Mouse (Mus musculus) lung, adult 18-20 months (tissue): Measurements from ENCODE around the gene Dennd1b.

Source experiments
- DNase-seq, 2 experiments: peaks; one replicate each; pipeline ENCODE4 v3.0.0; 2022; ENCODE audit warnings: mixed read lengths in 2 of 2

The Dennd1b gene

GRCm38 (mm10) chr1:139087564-139087963 lies 124.3 kb downstream of the Dennd1b start:
- no peak for DNase-seq

GRCm38 (mm10) chr1:139090744-139091143 lies 127.5 kb downstream of the Dennd1b start:
- DNase-seq = no peak

- no peak for DNase-seq
Measured at GRCm38 (mm10) chr1:139091701-139092100, 128.5 kb downstream of the Dennd1b start.

GRCm38 (mm10) chr1:139092144-139092543 lies 128.9 kb downstream of the Dennd1b start:
- DNase-seq = no peak

GRCm38 (mm10) chr1:139092722-139093121 lies 129.5 kb downstream of the Dennd1b start:
- DNase-seq = no peak

GRCm38 (mm10) chr1:139096369-139096768 lies 133.1 kb downstream of the Dennd1b start:
- no peak for DNase-seq

- DNase-seq = no peak
Measured at GRCm38 (mm10) chr1:139098088-139098487, 134.9 kb downstream of the Dennd1b start.

GRCm38 (mm10) chr1:139101725-139102124 lies 138.5 kb downstream of the Dennd1b start:
- no peak for DNase-seq

- no peak for DNase-seq
Measured at GRCm38 (mm10) chr1:139108251-139108650, 145.0 kb downstream of the Dennd1b start.

- DNase-seq = no peak
Measured at GRCm38 (mm10) chr1:139122626-139123025, 159.4 kb downstream of the Dennd1b start.

- no peak for DNase-seq
Measured at GRCm38 (mm10) chr1:139139644-139140043, 176.4 kb downstream of the Dennd1b start.

GRCm38 (mm10) chr1:139145516-139145915 lies 182.3 kb downstream of the Dennd1b start:
- no peak for DNase-seq

GRCm38 (mm10) chr1:139146306-139146705 lies 183.1 kb downstream of the Dennd1b start:
- DNase-seq = no peak

GRCm38 (mm10) chr1:139153006-139153405 lies 189.8 kb downstream of the Dennd1b start:
- no peak for DNase-seq

- no peak for DNase-seq
Measured at GRCm38 (mm10) chr1:139153493-139153892, 190.3 kb downstream of the Dennd1b start.

- no peak for DNase-seq
Measured at GRCm38 (mm10) chr1:139156397-139156796, 193.2 kb downstream of the Dennd1b start.

GRCm38 (mm10) chr1:139161619-139162018 lies 198.4 kb downstream of the Dennd1b start:
- no peak for DNase-seq

- peak in 1 of 2 experiments; percentile 20 for DNase-seq
Measured at GRCm38 (mm10) chr1:139162814-139163213, 199.6 kb downstream of the Dennd1b start.

GRCm38 (mm10) chr1:139174058-139174832 lies 211.0 kb downstream of the Dennd1b start:
- no peak for DNase-seq

GRCm38 (mm10) chr1:139179707-139180106 lies 216.5 kb downstream of the Dennd1b start:
- DNase-seq = no peak

- DNase-seq = no peak
Measured at GRCm38 (mm10) chr1:139180481-139181149, 217.4 kb downstream of the Dennd1b start.

- no peak for DNase-seq
Measured at GRCm38 (mm10) chr1:139192635-139193034, 229.4 kb downstream of the Dennd1b start.

- DNase-seq = no peak
Measured at GRCm38 (mm10) chr1:139194011-139194410, 230.8 kb downstream of the Dennd1b start.

- DNase-seq = no peak
Measured at GRCm38 (mm10) chr1:139194428-139195028, 231.3 kb downstream of the Dennd1b start.
